Mouse (Mus musculus) frontal cortex, adult (tissue): ENCODE measurements around the gene Galnt10.

Source experiments
- ATAC-seq: cut with Nextera tagmentation; 2 replicates; pipeline ENCODE4 v1.9.2; 2017; ENCODE audit warnings: mild to moderate bottlenecking, moderate library complexity, mixed read lengths; ENCODE audit not compliant: low TSS enrichment

Galnt10 gene

DNA sequence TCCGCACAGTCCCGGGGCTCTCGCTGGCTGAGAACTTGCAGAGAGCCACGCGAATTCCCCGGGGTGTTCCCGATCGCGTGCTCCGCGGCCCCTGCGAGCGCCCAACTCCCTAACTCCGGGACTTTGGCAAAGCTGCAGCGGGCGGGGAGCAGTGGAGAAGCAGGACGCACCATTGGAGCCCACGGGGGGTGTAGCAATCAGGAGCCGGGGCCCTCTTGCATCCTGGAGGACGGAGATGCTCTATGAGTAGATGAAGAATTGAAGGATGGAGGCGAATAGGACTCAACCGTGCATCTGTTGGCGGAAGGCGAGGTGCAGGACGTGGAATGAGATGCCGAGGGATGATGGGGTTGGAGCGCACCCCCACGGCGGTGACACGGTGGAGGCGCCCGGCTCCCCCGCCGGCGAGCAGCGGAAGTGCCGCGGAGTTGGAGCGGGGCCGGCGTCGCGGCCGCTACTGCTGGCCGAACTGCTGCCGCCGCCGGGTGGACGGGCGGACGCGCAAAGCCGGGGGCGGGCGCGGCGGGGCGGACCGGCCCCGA is at the start of gene Galnt10:
Galnt10 (plus strand) TSS at position 425 of the 542 bp plus-strand sequence.
- peak; percentile 98 for ATAC-seq

DNA sequence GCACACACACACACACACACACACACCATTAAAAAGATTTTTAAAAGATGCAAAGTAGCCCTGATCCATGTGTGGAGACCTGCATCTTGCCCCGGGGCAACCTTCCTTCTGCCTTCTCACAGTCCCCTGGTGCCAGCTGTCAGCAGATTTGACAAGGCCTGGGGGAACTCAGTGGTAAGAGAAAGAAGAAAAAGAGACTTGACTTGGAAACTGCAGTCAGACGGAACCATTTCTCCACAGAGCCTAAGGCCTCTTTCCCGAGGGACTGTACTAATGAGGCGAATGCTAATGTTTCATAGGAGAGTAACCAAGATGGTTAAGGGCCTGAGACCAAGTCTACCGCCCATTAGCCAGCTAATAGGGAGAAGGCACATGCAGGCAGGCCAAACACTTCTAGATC is 49.3 kb upstream of the Galnt10 start:
- ATAC-seq: no peak

DNA sequence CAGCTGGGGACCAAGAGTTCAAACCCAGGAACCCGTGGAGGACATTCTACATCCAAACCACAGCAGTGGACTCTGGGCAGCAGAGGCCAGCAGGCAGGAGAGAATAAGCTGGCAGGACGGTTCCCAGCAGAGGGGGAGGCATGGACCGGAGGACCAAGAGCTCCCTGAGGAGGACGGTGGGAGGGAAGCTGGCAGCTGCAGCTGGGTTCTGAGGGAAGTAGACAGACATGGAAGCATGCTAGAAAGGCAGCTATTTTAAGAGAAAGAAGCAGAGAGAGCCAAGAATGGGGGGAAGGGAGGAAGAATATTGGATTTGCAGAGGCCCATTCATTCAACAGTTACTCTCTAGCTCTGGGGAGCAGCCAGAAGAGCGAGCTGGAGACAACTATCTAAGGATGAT is 47.1 kb upstream of the Galnt10 start:
- peak; percentile 99 for ATAC-seq

DNA sequence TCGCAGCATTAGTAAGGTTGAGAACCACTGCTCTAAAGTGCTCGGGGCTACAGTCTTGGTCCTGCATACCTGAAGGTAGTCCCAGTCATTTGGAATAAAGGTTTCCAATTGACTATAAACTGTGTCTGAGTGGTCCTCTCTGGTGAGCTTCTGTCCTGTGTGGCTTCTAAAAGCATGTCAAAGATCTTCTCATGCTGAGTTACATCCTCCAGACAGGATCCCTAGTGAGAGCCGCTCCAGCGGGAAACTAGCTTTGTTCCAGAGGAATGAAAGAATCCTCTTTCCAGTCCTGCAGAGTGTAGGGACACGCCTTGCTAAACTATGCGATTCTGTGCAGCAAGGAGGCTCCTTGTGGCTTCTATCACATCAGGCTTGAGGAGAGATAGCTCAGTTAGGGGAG is 45.9 kb upstream of the Galnt10 start:
- ATAC-seq: no peak

DNA sequence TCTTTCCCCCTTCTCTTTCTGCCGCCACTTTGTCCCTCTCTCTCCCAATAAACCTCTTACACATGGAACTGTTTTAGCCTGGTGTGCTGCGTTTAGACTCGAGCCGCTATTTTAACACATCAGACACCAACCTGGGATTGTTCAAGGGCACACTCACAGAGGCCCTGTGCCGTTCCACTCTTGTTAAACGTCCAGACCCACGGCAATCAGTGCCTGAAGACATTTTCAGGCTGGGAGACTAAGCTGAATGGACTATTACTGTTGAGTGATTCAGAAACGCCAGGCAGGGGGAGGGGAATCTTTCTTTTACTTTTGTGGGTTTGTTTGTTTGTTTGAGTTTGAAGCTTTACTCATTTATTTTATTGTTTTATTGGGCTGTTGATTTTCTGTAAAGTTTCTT is 45.1 kb upstream of the Galnt10 start:
- no peak for ATAC-seq

DNA sequence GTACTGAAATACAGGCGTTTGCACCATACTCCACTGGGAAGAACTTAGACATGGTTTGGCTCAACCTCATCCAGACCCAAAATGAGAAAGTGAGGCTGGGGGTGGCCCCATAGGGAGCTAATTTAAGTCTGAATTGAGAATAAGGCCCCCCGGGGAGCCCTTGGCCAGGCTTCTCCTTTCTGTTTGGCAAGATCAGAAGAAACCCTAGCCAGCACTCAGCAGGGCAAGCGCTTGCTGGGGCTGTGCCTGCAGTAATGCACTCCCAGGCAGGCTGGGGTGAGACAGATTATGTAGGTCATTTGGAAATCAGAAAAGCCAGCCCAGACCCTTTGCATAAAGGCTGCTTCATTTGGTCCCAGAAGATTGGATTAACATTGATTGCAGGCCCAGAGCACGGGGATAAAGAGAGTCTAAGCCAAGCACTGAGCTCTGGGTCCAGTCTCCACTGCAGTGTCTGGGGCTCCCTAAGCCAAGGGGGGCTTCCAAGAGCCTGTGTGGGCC is 44.6 kb upstream of the Galnt10 start:
- ATAC-seq: peak; percentile 25; the same call in 1 of the 2 replicates

DNA sequence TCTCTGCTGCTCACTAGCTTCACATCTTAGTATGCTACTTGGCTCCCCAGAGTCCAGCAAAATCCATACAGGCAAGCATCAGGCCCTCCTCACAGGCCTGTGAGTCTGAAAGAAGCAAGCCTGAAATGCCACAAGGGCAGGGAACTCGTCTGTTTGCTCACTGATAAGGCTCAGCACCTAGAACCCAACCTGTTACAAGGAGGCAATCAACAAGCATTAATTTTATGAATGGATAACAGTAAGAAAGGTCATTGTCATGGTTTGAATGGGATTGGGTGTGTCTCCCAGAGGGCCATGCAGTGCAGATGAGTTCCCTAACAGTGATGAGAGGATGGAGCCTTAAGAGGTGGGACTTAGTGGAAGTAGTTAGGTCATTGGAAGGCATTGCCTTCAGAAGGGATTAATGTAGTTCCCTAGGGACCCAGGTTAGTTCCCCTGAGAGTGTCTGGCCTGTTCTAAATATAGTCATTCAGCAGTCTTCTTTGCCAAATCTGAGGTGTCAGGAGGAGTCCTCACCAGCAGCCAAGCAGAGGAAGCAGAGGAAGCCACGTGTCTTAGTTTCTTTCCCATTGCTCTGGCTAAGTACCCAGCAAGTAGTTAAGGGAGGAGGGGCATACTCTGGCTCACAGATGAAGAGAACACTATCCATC is 43.3 kb upstream of the Galnt10 start:
- ATAC-seq: no peak

DNA sequence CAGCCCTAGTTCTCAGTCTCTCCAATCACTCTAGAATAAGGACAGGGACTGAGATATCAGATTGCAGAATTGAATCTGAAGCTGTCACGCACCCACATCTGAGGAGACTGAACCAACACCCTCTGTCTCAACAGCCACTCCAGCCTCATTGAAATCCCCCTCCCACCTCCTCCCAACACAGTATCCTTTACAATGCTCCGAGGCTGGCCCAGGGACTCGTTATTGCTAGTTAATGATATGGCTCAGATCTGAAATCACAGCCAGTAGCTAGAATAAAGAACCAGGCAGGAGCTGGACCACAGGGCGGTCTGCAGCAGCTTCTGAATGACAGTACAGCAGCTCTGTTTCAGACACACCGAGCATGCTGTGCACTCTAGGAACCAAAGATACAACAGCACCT is 40.2 kb upstream of the Galnt10 start:
- ATAC-seq: no peak

DNA sequence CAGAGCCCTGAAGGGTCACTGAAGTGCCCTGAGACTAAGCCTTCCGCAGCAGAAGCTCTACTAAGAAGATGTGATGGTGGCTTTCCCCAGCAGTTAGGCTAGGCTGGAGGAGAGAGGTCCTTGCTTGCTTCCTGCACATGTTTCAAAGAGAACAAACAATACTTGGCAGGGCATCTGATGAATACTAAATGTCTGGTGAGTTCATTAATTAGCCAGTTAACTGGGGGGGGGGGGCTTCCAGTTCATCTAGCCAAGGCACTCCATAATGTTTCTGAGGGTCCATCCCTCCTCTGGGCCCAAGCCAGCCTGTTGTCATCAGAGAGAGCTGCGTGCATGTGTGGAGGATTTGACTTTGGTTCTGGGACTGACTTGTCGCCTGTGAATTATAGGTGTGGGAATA is 39.6 kb upstream of the Galnt10 start:
- ATAC-seq: no peak

DNA sequence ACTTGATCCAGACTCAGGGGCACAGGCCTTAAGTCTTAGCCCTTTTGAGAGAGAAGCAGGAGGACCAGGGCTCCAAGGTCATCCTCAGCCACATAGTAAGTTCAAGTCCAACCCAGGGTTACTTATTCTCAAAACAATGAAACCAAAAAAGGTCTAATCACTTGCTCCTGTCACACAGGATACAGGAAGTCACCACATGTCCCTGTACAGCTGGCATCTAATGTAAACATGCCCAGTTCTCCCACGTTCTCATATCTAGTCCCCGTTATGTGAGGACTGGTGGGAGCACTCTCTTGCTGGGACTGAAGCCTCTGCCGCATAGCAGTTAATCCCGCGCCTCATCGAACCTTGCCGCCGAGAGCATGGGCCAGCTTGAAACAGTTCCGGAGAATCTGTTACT is 30.7 kb upstream of the Galnt10 start:
- ATAC-seq: no peak

DNA sequence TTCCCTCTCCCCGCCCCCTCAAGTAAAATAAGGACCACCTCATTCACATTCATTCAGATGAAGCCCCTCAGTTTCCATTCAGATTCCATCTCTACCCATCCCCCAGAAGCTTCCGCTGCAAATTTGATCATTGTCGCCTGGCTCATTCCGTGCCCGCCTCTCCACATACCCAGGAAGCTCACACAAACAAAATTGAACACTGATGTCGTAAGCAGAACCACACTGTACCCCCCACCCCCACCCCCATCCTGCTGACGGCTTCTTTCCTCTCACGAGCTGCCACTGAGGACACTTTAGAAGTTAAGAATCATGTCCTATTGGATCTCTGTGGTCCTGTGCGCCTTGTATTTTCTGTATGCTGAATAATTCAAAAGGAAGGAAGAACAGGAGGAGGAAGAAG is 30.0 kb upstream of the Galnt10 start:
- no peak for ATAC-seq

DNA sequence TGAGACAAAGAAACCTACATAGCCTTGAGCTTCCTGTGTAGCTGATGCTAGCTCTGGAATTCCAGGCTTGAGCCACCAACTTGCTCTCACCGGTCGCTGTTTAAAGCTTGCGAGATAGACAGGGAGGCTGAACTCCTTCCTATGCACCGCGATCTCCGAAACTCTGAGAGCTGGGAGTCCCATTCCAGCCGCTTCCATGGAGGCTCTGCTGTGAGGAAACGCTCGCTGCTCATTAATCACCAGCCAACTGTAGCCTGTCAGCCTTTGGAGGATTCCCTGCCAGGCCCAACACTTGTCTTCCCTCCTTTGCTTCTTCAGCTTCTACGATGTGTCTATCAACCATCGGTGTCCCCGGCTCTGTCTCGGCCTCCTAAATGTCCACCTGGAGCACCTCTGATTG is 29.4 kb upstream of the Galnt10 start:
- no peak for ATAC-seq

DNA sequence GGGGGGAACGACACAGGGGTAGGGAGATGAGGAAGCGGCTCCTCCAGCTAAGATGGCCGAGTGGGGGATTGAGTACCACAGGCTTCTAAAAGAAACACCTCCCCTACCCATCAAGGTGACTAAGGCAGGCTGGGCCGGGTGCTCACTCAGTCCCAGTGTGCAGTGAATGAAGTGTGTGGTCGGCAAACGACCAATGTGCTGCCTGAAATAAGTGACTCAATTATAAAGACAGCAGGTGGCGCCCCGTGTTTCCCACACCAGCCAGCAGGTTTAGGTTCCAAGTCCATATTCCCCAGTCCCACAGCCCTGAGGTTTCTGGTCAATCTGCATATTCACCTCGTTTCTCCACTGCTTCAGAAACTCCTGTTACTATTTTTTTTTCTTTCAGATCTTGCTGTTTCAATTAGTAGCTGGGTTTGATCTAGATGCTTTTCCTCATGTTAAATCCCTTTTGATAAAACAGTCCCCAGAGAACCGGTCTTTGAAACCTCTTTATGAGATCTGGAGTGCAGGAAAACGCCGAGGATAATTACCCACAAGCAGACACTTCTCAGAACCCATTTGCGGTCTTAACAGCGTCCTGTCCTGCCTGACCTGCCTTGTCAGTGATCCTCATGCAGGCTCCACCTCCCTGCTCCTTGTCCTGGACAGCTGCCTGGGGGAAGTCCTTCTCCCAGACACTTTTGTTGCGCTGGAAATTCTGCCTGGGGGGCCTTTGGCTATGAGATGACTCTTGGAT is 27.5 kb upstream of the Galnt10 start:
- peak; percentile 62 for ATAC-seq

DNA sequence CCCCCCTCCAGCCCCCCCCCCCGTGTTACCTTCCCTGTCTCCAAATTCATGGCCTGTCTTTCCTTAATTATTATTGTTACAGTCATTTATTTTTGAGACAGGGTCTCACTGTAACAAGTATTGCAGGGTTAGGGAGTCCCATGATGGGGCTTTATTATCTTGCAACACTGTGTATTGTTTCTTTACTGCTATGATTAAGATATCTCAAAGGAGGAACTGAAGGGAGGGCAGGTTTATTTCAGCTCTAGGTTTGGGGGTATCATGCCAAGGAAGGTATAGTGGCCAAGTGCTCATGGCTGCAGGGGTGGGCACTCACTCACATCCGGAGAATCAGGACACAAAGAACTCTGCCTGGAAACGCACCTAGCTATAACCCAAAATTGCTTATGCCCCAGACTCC is 23.8 kb upstream of the Galnt10 start:
- ATAC-seq: no peak

DNA sequence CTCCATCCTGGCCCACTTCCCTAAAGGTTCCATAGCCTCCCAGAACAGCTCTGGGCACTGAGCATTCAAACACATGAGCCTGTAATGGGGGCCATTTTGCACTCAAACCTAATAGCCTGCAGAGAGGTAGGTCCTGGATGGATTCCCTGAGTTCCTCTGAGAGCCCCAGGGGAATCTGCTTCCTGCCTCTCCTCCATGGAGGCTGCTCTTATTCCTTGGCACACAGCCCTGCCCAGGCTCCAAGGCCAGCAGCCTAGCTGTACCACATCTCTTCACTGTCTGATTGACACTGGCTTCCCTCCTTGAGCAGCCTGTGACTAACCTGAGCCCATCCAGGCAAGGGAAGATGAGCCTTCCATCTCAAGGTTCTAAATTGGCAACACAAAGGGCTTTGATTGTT is 23.4 kb upstream of the Galnt10 start:
- no peak for ATAC-seq

DNA sequence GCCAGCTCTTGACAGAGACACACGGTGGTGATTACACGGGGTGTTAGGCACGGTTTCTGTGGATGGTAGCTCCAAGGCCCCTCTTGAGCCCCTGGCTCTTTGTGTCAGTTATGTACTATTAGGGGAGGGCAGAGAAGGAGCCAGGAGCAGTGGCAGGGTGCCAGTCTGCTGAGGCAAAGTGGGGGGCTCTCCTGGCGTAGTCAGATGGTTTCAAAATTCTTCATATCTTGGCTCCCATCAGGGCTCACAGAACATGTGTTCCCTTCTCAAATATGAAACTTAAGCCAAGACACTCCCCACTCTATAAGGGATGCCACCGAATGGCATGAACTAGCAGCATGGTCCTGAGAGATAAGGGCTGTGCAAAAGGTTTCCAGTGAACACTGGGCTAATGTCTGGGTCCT is 20.8 kb upstream of the Galnt10 start:
- ATAC-seq: no peak

DNA sequence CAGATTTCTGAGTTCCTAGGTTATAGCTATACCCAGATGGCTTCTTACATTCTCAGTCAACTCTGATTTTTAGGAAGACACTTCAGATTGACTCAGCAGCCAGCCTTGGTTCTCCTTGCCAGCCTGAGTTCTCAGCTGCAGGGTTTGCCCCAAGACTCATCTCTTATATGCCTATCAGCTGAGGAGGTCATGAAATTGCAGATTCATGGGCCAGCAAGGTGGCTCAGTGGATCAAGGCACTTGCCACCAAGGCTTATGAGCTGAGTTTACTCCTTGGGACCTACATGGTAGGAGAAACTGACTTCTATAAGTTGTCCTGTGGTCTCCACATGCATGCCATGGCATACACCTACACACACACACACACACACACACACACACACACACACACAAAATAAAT is 19.8 kb upstream of the Galnt10 start:
- ATAC-seq: no peak

DNA sequence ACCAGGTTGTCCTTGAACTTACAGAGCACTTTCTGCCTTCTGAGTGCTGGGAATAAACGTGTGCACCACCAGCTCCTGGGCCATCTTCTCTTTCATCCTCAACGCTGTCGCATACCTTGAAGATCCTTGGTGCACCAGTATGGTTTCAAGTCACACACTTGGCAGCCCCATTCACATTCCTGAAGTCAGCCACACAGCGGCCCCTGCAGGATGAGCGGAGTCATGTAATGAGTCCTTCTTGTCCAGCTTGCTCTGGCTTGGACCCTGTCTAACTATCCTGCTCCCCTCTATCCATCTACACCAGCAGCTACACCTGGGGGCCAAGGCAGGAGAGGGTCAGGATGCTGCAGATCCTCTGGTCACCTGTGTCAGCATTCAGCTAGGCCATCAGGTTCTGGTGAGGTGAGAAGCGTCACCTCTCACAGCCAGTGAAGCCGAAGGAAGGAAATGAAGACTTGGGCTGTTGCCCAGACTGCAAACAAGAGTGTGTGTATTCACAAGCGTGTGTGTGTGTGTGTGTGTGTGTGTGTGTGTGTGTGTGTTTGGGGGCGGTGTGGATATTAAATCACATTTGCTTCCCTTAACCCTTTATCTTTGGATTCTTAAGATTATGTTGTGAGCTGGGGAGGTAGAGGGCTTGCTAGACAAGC is 18.0 kb upstream of the Galnt10 start:
- no peak for ATAC-seq

DNA sequence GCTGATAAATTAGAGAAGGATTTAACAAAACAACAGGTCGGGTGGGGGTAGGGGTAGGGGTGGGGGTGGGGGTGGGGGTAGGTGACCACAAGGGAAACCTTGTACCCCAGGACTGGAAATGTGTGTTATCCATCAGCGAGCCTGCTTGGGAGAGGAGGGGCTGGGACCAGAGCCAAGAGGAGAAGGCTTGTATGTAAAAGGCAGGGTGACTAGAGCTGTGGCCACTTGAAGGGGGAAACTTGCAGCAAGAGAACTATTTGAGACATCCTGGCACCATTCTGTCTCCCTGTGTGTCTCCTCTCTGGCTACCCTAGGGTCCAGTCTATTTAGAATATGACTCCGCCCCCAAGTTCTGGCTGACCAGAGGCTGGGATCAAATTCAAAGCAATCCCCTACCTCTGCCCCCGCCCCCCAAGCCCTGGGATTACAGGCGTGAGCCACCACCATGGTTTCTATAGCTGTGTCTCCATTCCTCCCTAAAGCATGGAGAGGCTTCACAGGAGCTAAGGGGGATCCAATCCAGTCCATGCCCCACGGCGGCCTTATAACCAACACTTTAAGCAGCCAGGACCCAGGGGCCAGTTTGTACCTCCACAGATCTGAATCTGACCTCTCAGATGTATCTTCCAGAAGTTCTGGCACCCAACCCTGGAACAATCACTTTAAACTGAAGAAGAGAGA is 13.3 kb upstream of the Galnt10 start:
- no peak for ATAC-seq

DNA sequence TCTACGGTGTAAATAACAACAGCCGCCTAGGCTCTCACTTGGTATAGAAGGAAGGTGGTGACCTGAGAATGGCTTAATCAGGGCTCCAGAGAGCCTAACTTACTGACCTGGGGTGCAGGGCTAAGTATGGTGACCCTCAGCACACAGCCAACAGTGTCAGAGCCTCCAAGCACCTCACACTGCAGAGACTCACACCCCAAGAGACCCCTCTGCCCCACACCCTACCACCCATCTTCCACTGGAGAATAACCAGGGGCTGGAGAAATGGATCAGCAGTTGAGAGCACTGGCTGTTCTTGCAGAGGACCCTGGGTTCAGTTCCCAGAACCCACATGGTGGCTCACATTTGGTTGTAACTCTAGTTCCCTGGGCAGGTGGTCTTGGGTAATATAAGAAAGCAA is 12.2 kb upstream of the Galnt10 start:
- no peak for ATAC-seq

DNA sequence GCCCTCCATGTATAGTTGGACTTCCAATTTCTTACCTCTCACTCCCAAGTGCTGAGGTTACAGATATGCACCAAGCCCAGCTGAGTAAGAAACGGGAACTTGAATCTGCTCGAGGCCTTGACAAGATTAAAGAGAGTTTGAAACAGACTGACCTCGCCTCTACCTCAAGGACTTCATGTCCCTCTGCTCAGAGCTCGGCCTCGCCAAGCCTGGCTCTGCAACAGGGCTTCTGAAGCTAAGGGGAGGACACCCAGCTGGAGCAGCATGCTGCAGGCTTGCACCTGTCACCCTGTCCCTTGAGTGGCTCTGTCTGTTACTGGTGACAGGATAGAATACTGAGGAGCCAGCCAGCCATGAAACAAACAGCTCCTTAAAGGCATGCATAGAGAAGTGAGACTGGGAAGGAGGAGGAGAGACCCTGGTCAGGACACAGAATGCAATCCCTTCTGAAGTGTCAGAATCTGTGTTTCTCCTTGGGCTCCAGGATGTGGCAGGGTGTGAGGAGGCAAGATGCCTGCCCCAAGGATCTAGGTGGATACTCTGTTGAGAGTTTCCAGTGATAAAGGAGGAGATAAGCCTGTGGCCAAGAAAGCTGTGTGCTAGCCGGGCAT is 11.2 kb upstream of the Galnt10 start:
- ATAC-seq: no peak

DNA sequence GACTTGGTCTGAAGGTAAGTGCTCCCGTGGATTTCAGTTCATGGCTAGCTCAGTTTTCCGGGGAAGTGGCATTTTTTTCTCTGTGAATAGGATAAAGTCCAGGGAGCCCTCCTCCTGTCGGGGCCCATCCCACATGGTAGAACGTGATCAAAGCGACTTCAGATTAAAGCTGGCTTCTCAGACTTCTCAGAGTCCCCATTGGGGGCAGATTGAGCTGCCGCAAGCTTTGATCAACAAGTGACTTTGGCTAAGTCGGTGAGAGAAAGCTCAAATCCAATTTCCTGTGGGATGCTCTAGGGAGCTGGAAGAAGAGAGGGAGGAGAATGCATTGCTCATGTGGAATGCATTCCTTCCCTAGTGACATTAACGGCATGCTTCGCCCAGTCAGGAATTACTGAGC is 10.1 kb upstream of the Galnt10 start:
- ATAC-seq: no peak
